Mouse (Mus musculus) cortical plate, adult 2 months (tissue): ENCODE measurements around the gene Gpat3.

Source experiments
- CTCF ChIP-seq: fragments of 200-500 bp; IDR thresholded peaks from 2 replicates; pipeline ENCODE4 v1.5.1; 2011; ENCODE audit warnings: mild to moderate bottlenecking, control low read depth, low read length; ENCODE audit not compliant: insufficient read depth; ENCODE audit errors: extremely low read depth
- POLR2A ChIP-seq: fragments of 200-500 bp; IDR thresholded peaks from 2 replicates; pipeline ENCODE4 v1.6.1; 2011; ENCODE audit warnings: mild to moderate bottlenecking, low read length, control low read depth; ENCODE audit not compliant: insufficient read depth; ENCODE audit errors: extremely low read depth

DNA sequence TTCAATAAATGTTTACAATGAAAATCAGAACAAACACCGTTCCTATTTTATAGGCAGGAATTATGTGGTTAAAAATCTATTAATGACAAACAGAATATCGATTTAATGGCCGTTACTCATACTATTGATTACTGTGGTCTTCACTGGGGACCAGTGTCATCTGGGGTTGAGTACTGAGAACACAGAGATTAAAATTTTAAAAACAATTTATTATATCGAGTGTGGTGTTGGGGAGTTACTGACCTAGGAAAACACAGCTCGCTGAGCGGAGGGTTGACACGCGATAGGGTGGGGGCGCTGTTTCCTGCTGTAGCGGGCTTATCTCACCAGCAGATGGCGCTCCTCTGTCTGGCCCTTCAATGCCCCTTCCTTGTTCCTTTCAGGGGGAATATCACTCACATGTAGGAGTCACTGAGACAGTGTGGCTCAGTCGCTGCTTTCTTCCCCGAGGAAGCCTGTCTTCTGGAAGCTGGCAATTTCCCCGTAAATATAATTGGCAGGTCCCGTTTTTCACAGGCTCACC lies 71.8 kb downstream of the Gpat3 start:
- TF ChIP-seq POLR2A (no peak), CTCF (peak; percentile 85)
